Mouse (Mus musculus) forebrain, embryonic 10.5 days (tissue): Measurements from ENCODE around the gene Pdzk1ip1. TPM values are rescaled to one million over a fixed set of nuclear protein-coding genes. Genes with fewer than 3 reads are reported as not detected.

Experiments
- DNase-seq: peaks from one replicate; pipeline ENCODE4 v3.0.0-alpha.2; 2017; ENCODE audit warnings: low spot score; ENCODE audit errors: extremely low spot score
- H3K27ac ChIP-seq: fragments of 300-500 bp; sonication (generic); 2 replicates; pipeline ENCODE4 v1.5.1; 2016; ENCODE audit warnings: mild to moderate bottlenecking
- H3K27me3 ChIP-seq: fragments of 300-500 bp; sonication (generic); 2 replicates; pipeline ENCODE4 v1.6.1; 2016; ENCODE audit warnings: mild to moderate bottlenecking; ENCODE audit not compliant: poor library complexity, severe bottlenecking
- H3K36me3 ChIP-seq: fragments of 300-500 bp; sonication (generic); replicated peaks from 2 replicates; pipeline ENCODE4 v1.6.1; 2016; ENCODE audit warnings: mild to moderate bottlenecking, moderate library complexity
- H3K4me1 ChIP-seq: fragments of 300-500 bp; sonication (generic); 2 replicates; pipeline ENCODE4 v1.6.1; 2016
- H3K4me3 ChIP-seq: fragments of 300-500 bp; sonication (generic); 2 replicates; pipeline ENCODE4 v1.5.1; 2016; ENCODE audit warnings: mild to moderate bottlenecking, moderate library complexity
- H3K9me3 ChIP-seq: fragments of 300-500 bp; sonication (generic); 2 replicates; pipeline ENCODE4 v1.6.1; 2016; ENCODE audit warnings: mild to moderate bottlenecking, moderate library complexity
- WGBS: fragments of 180-500 bp; shearing (Covaris S2); methylation state at CpG from one replicate; pipeline ENCODE4 v1.1.7; 2016; 5-methylcytosine and 5-hydroxymethylcytosine counted together
- polyA plus RNA-seq: library from polyadenylated mRNA; unstranded; fragments of >200 nt; fragmentation: Nextera tagmentation; extraction: Ambion mirVana; gene quantifications from 2 replicates; pipeline ENCODE4 v1.2.1, GENCODE M21; 2016

Gene Pdzk1ip1
- polyA plus RNA-seq, 1 experiment from 2014 or later, result 12.6 TPM

GRCm38 (mm10) chr4:115083031-115083430 lies 5.5 kb upstream of the Pdzk1ip1 start:
- H3K27ac ChIP-seq, result no peak overlapping the region
- DNase-seq, result no peak
- no peak overlapping the region for H3K4me3 ChIP-seq
- H3K9me3 ChIP-seq, result no peaks in the 10 kb centered on the region
- 93% methylated on average over 3 of the region's 3 CpGs for WGBS
- H3K36me3 ChIP-seq, result no peaks in the 10 kb centered on the region
- H3K27me3 ChIP-seq, result peaks cover 59% of the 10 kb centered on the region
- peaks cover 21% of the 10 kb centered on the region for H3K4me1 ChIP-seq

GRCm38 (mm10) chr4:115085522-115086095 lies 2.9 kb upstream of the Pdzk1ip1 start:
- 24% methylated on average over 6 of the region's 6 CpGs for WGBS
- Histone ChIP-seq H3K27ac (no peak overlapping the region), H3K4me3 (no peak overlapping the region), H3K27me3 (peaks cover 74% of the 10 kb centered on the region), H3K9me3 (no peaks in the 10 kb centered on the region), H3K36me3 (no peaks in the 10 kb centered on the region), H3K4me1 (0 out of 2 replicates have a peak, but pooled peaks cover 9% of the 10 kb centered on the region)
- DNase-seq, result peak; percentile 62

- no peak overlapping the region for H3K27ac ChIP-seq
- H3K4me3 ChIP-seq, result no peak overlapping the region
- H3K27me3 ChIP-seq, result peaks cover 77% of the 10 kb centered on the region
- no peaks in the 10 kb centered on the region for H3K36me3 ChIP-seq
- DNase-seq, result no peak
- no peaks in the 10 kb centered on the region for H3K9me3 ChIP-seq
- WGBS, result 67% methylated on average over 4 of the region's 4 CpGs
- H3K4me1 ChIP-seq, result 0 out of 2 replicates have a peak, but pooled peaks cover 9% of the 10 kb centered on the region
These were observed 2.3 kb upstream of the Pdzk1ip1 start for GRCm38 (mm10) chr4:115086257-115086656.

DNA sequence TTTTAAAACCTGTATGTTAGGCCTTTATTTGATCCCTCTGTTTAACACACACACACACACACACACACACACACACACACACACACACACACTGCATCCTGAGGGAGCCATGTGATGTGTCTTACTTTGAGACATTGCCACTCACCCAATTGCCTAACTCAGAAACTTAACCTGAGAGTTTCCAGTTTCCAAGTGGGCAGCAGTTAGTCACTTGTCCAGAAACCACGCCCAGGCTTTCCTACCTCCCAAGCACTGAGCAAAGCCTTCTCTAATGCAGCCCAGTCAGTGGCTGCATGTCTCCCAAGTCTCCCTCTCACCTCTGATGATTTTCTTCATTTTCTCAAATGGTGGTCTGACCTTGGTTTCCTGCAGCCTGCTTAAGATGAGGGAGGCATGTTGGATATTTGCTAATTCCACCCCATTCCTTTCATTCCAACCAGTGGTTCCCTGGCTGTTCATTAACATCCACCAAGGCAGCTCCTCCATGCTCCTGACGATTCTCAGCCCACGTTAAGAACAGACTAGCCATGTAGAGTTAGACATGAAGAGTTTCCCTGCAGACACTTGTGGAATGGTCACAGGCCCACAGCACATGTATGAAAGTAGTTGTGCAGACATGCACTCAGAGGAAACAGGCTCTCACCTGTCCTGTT lies 1.6 kb upstream of the Pdzk1ip1 start:
- no peak overlapping the region for H3K4me3 ChIP-seq
- peaks cover 73% of the 10 kb centered on the region for H3K27me3 ChIP-seq
- no peak overlapping the region for H3K27ac ChIP-seq
- no peaks in the 10 kb centered on the region for H3K9me3 ChIP-seq
- DNase-seq, result no peak
- H3K36me3 ChIP-seq, result no peaks in the 10 kb centered on the region
- H3K4me1 ChIP-seq, result 0 out of 2 replicates have a peak, but pooled peaks cover 9% of the 10 kb centered on the region
- 67% methylated on average over 3 of the region's 3 CpGs for WGBS

- no peak for DNase-seq
- Histone ChIP-seq H3K27ac (no peak overlapping the region; the same call in 1 of the 2 replicates), H3K36me3 (no peaks in the 10 kb centered on the region), H3K9me3 (no peaks in the 10 kb centered on the region), H3K4me3 (peak overlapping the region; percentile 1; the same call in 1 of the 2 replicates), H3K4me1 (peaks cover 13% of the 10 kb centered on the region), H3K27me3 (peaks cover 84% of the 10 kb centered on the region)
- 78% methylated on average over 2 of the region's 2 CpGs for WGBS
These were observed 2.1 kb downstream of the Pdzk1ip1 start for GRCm38 (mm10) chr4:115090592-115090991.

DNA sequence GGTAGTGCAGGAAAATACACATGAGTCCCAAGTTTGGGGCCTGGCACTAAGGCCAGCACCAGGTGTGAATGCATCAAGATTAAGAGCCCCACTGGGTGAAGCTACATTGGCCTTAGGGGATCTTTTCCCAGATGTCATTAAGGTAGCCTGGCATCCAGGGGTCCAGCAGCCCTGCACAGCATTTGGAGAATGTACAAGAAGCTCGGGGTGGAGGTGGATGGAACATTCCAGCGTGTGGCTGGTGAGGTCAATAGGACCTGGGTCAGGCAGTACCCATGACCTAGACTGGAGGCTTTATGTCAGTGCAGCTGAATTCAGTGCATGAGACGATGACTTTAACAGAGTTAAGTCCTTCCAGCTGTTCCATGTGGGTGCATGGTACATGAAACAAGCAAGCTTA lies 3.3 kb downstream of the Pdzk1ip1 start:
- Histone ChIP-seq H3K9me3 (no peaks in the 10 kb centered on the region), H3K4me1 (peaks cover 25% of the 10 kb centered on the region), H3K27ac (no peak overlapping the region), H3K27me3 (peaks cover 89% of the 10 kb centered on the region), H3K4me3 (no peak overlapping the region), H3K36me3 (no peaks in the 10 kb centered on the region)
- no peak for DNase-seq
- WGBS, result 86% methylated on average over 3 of the region's 3 CpGs

- Histone ChIP-seq H3K27me3 (peaks cover 86% of the 10 kb centered on the region), H3K4me1 (peaks cover 26% of the 10 kb centered on the region), H3K9me3 (no peaks in the 10 kb centered on the region), H3K36me3 (no peaks in the 10 kb centered on the region), H3K4me3 (no peak overlapping the region), H3K27ac (no peak overlapping the region)
- 91% methylated on average over 4 of the region's 4 CpGs for WGBS
- DNase-seq, result no peak
These were observed 4.9 kb downstream of the Pdzk1ip1 start for GRCm38 (mm10) chr4:115093331-115093864.

- no peaks in the 10 kb centered on the region for H3K36me3 ChIP-seq
- no peaks in the 10 kb centered on the region for H3K9me3 ChIP-seq
- WGBS, result 78% methylated on average over 2 of the region's 2 CpGs
- H3K4me1 ChIP-seq, result peaks cover 20% of the 10 kb centered on the region
- H3K4me3 ChIP-seq, result no peak overlapping the region
- no peak for DNase-seq
- peaks cover 83% of the 10 kb centered on the region for H3K27me3 ChIP-seq
- H3K27ac ChIP-seq, result no peak overlapping the region
These were observed 5.5 kb downstream of the Pdzk1ip1 start for GRCm38 (mm10) chr4:115094056-115094455.

- Histone ChIP-seq H3K27me3 (peaks cover 76% of the 10 kb centered on the region), H3K36me3 (no peaks in the 10 kb centered on the region), H3K4me3 (peak overlapping the region; percentile 57), H3K4me1 (peaks cover 19% of the 10 kb centered on the region), H3K27ac (peak overlapping the region; percentile 73), H3K9me3 (no peaks in the 10 kb centered on the region)
- peak; percentile 56 for DNase-seq
- WGBS, result under 1% methylated on average over 31 of the region's 31 CpGs
These were observed 7.3 kb downstream of the Pdzk1ip1 start for GRCm38 (mm10) chr4:115095671-115096434.

DNA sequence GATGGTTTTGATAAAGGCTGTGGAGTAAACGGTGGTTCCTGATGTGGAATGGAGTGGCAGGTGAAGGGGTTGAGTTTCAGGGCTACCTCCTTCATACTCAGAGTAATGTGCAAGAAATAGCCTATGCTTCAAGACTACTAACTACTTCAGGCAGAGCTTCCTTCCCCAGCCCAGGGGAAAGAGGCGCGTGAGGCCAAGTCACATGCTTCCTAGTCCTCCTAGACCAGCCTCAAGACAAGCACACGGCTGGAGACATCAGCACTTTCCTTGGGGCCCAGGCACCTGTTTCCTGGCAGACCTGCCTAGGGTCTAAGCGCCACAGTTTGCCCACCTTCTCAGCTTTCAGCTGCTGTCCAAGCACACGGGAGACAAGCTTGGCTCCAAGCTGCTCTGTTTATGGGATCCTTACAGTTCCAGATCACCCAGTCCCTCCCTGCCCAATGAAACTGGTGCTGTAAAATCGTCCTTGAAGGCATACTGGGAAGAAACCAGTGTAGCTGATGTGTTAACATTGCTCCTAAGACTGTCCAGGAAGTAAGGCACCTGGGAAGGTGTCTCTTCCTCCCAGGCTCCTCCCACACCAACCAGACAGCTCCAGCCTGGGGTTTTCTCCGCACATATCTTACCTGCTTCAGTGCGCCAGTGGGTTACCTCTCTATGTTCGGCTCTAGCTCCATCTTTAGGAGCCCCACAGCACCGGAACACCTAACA lies 8.1 kb downstream of the Pdzk1ip1 start:
- no peak for DNase-seq
- Histone ChIP-seq H3K4me3 (peak overlapping the region; percentile 57), H3K27ac (peak overlapping the region; percentile 73)

DNA sequence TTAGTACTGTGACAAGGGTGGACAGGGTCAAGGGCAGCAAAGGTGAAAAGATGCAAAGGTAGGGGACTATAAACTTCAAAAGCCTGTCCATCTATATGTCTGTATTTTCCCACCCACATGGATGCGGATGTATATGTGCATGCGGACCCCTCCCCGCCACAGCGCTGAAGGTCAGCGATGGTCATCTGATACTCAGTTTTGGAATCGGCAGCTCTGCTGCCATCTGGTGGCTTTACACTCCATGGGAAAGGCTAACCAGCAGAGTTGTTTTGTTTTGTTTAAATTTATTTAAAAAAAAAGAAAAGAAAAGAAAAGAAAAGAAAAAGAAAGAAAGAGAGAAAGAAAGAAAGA lies 8.6 kb downstream of the Pdzk1ip1 start:
- WGBS, result under 1% methylated on average over 6 of the region's 6 CpGs
- H3K4me1 ChIP-seq, result peaks cover 19% of the 10 kb centered on the region
- peak overlapping the region; percentile 26 for H3K4me3 ChIP-seq
- peaks cover 72% of the 10 kb centered on the region for H3K27me3 ChIP-seq
- no peaks in the 10 kb centered on the region for H3K36me3 ChIP-seq
- no peak for DNase-seq
- no peaks in the 10 kb centered on the region for H3K9me3 ChIP-seq
- peak overlapping the region; percentile 46; the same call in 1 of the 2 replicates for H3K27ac ChIP-seq

More for the DNA sequence above, 8.1 kb downstream of the Pdzk1ip1 start:
- 20% methylated on average over 11 of the region's 11 CpGs for WGBS
- H3K4me1 ChIP-seq, result peaks cover 19% of the 10 kb centered on the region
- no peaks in the 10 kb centered on the region for H3K9me3 ChIP-seq
- H3K27me3 ChIP-seq, result peaks cover 76% of the 10 kb centered on the region
- H3K36me3 ChIP-seq, result no peaks in the 10 kb centered on the region

GRCm38 (mm10) chr4:115101682-115102081 lies 13.2 kb downstream of the Pdzk1ip1 start:
- Histone ChIP-seq H3K4me3 (no peak overlapping the region), H3K27ac (no peak overlapping the region), H3K27me3 (peaks cover 27% of the 10 kb centered on the region), H3K9me3 (no peaks in the 10 kb centered on the region), H3K4me1 (peaks cover 5% of the 10 kb centered on the region), H3K36me3 (no peaks in the 10 kb centered on the region)
- WGBS, result 44% methylated on average over 6 of the region's 6 CpGs
- peak; percentile 64 for DNase-seq
